Mouse (Mus musculus) cortical plate, adult 2 months (tissue): Measurements from ENCODE around the gene Shank2. TPM values are rescaled to one million over a fixed set of nuclear protein-coding genes. Genes with fewer than 3 reads are reported as not detected.

Experiments used
- H3K27ac ChIP-seq: fragments of 200-500 bp; 2 replicates; pipeline ENCODE4 v1.5.1; 2012; ENCODE audit warnings: low read length, control low read depth, inconsistent platforms; ENCODE audit not compliant: insufficient read depth
- H3K4me1 ChIP-seq: fragments of 200-500 bp; 2 replicates; pipeline ENCODE4 v1.6.1; 2011; ENCODE audit warnings: low read length; ENCODE audit not compliant: control insufficient read depth, insufficient read depth
- H3K4me3 ChIP-seq: fragments of 200-500 bp; 2 replicates; pipeline ENCODE4 v1.5.1; 2011; ENCODE audit warnings: mild to moderate bottlenecking, low read length, control low read depth; ENCODE audit not compliant: insufficient read depth
- CTCF ChIP-seq: fragments of 200-500 bp; IDR thresholded peaks from 2 replicates; pipeline ENCODE4 v1.5.1; 2011; ENCODE audit warnings: mild to moderate bottlenecking, control low read depth, low read length; ENCODE audit not compliant: insufficient read depth; ENCODE audit errors: extremely low read depth
- POLR2A ChIP-seq: fragments of 200-500 bp; IDR thresholded peaks from 2 replicates; pipeline ENCODE4 v1.6.1; 2011; ENCODE audit warnings: mild to moderate bottlenecking, low read length, control low read depth; ENCODE audit not compliant: insufficient read depth; ENCODE audit errors: extremely low read depth
- polyA plus RNA-seq: library from polyadenylated mRNA; depleted of rRNA; stranded (reverse); fragments of >200 nt; gene quantifications from 2 replicates; pipeline ENCODE4 v1.2.3, GENCODE M21; 2012; rRNA removed

Shank2 gene
- polyA plus RNA-seq, 1 experiment, result 69.7 TPM

- Histone ChIP-seq H3K4me1 (peaks cover 4% of the 10 kb centered on the region), H3K4me3 (no peak overlapping the region), H3K27ac (no peak overlapping the region)
- TF ChIP-seq POLR2A, result no peak
These were observed 457.2 kb downstream of the Shank2 start for GRCm38 (mm10) chr7:144458881-144459280.

GRCm38 (mm10) chr7:144461246-144461902 lies 459.6 kb downstream of the Shank2 start:
- no peak overlapping the region for H3K4me3 ChIP-seq
- H3K27ac ChIP-seq, result no peak overlapping the region
- TF ChIP-seq CTCF (no peak), POLR2A (no peak)
- H3K4me1 ChIP-seq, result peaks cover 5% of the 10 kb centered on the region

- Histone ChIP-seq H3K4me3 (no peak overlapping the region), H3K27ac (no peak overlapping the region), H3K4me1 (peaks cover 7% of the 10 kb centered on the region)
- TF ChIP-seq POLR2A (no peak), CTCF (no peak)
These were observed 460.8 kb downstream of the Shank2 start for GRCm38 (mm10) chr7:144462577-144462976.

DNA sequence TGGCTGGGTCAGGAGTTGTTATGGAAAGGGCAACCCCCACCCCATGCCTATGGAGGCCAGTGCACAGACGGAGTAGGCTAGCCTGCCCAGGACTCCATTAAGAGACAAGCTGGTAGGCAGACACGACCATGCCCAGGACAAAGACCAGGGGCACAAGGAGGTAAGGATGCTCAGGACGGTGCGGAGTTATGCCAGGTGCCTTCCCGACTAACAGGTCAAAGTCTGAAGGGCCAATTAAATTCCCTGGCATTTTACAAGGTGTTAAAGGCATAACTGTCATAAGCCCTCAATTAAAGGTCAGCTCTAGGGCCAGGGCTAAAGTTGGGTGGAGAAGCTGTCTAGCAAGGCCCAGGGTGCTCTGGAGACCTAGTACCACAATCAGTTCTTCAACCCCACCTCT lies 467.0 kb downstream of the Shank2 start:
- Histone ChIP-seq H3K4me1 (peaks cover 9% of the 10 kb centered on the region), H3K4me3 (no peak overlapping the region; the same call in 1 of the 2 replicates), H3K27ac (no peak overlapping the region)
- no peak for TF ChIP-seq POLR2A
- no peak for TF ChIP-seq CTCF

- Histone ChIP-seq H3K4me3 (peak overlapping the region; percentile 91), H3K27ac (no peak overlapping the region), H3K4me1 (peaks cover 9% of the 10 kb centered on the region)
- TF ChIP-seq CTCF, result no peak
- no peak for TF ChIP-seq POLR2A
These were observed 467.5 kb downstream of the Shank2 start for GRCm38 (mm10) chr7:144469181-144469641.

DNA sequence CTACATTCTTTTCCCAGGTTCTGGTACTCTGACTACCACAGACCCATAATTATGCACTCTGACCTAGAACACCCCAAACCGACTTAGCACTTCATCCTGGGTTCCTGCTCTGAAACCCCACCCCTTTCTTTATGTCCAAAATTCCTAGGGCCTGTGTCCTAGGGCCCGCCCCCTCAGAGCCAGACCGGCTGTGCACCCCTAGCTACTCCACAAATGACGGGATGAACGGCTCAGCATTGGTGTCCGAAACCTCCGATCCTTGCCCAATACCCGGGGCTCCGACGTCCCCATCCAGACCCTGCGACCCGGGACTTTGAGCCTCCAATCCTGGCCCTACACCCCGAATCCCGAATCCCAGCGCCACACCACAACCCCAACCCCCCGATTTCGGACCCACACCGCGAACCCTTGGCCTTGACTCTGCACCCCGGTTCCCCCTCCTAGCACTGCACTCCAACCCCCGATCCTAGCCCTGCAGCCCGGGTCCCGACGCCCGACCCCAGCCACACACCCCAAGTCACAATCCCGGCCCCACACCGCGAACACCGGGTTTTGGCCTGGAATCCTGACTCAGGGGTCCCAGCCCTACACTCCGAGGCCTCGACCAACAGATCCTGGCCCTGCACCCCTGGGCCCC lies 468.3 kb downstream of the Shank2 start:
- no peak for TF ChIP-seq CTCF
- TF ChIP-seq POLR2A, result no peak
- Histone ChIP-seq H3K4me1 (peaks cover 9% of the 10 kb centered on the region), H3K27ac (peak overlapping the region; percentile 58; the same call in 1 of the 2 replicates)

DNA sequence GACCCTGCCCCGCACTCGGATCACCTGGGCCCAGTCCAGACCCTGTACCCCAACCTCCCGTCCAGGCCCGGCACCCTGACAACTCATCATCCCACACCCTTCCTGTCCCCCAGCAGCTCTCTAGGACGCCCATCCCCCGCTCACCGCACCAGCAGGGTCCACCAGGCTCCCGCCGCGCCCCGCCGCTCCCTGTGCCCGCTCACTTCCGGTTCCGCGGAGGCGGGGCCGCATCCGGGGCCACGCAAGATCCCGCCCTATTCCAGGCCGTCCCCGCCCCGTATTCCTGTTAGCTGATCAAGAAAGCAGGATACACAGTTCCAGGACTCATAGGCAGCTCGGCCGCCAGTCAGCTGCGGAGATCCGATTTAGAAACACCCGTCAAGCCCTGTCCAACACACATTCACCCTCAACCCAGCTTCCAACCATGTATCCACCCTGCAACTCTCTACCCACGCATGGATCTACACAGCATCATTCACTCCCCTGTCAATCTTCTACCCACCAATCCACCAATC lies 468.9 kb downstream of the Shank2 start, which contains the start of gene Cttn:
Gene Cttn, minus strand, starts transcription at position 465 of the 515 bp plus-strand sequence.
- Histone ChIP-seq H3K27ac (peak within 1 kb of the TSS; percentile 58), H3K4me1 (peaks cover 9% of the 10 kb centered on the region), H3K4me3 (peak within 1 kb of the TSS; percentile 91)
- TF ChIP-seq POLR2A (peak; percentile 90), CTCF (no peak)

More for the DNA sequence above, 468.3 kb downstream of the Shank2 start:
- peak overlapping the region; percentile 91 for H3K4me3 ChIP-seq

- H3K27ac ChIP-seq, result no peak overlapping the region
- TF ChIP-seq CTCF, result no peak
- TF ChIP-seq POLR2A, result no peak
- peaks cover 9% of the 10 kb centered on the region for H3K4me1 ChIP-seq
- H3K4me3 ChIP-seq, result peak overlapping the region; percentile 91
These were observed 469.4 kb downstream of the Shank2 start for GRCm38 (mm10) chr7:144471103-144471502.

- peaks cover 6% of the 10 kb centered on the region; the same call in 1 of the 2 replicates for H3K4me1 ChIP-seq
- H3K4me3 ChIP-seq, result no peak overlapping the region
- no peak for TF ChIP-seq CTCF
- H3K27ac ChIP-seq, result no peak overlapping the region
These were observed 471.8 kb downstream of the Shank2 start for GRCm38 (mm10) chr7:144473486-144473885.

Other genes with a start within 250 kb of the Shank2 start
- gene Osbpl5, start 244.9 kb upstream of the Shank2 start, polyA plus RNA-seq, result 37.4 and 39.1 TPM in 2 replicates
- gene Mrgprg, start 234.9 kb upstream of the Shank2 start, polyA plus RNA-seq, result not detected in 2 replicates
- 5.3 and 5.7 TPM in 2 replicates for gene Mrgpre, start 217.4 kb upstream of the Shank2 start, polyA plus RNA-seq
- 8.8 and 10.6 TPM in 2 replicates for gene Nadsyn1, start 179.1 kb upstream of the Shank2 start, polyA plus RNA-seq
- gene Dhcr7, start 178.8 kb upstream of the Shank2 start, polyA plus RNA-seq, result 62.6 and 64.5 TPM in 2 replicates
- gene Gm498, start 135.1 kb upstream of the Shank2 start, polyA plus RNA-seq, result not detected in 2 replicates